Mouse (Mus musculus) gastrocnemius, postnatal 10 days (tissue): Measurements from ENCODE around the gene Dido1. TPM values are rescaled to one million over a fixed set of nuclear protein-coding genes. Genes with fewer than 3 reads are reported as not detected.
"Not testable (repeated sequence)": the region's sequence is repeated elsewhere in the genome, so short reads cannot be mapped to it uniquely, and the experiment has no call there.

Source experiments
- DNase-seq: peaks from one replicate; pipeline ENCODE4 v3.0.0; 2021; ENCODE audit warnings: mixed read lengths
- total RNA-seq, 2 experiments: library from RNA; stranded (reverse); gene quantifications; 2 replicates each; pipeline ENCODE4 v1.2.3; 2021

Dido1 gene
- total RNA-seq, 2 experiments from 2014 or later = 21.4 to 32.2 TPM

- peak; percentile 27 for DNase-seq
These were observed 15.0 kb upstream of the Dido1 start, which contains the start of gene Slc17a9 for GRCm38 (mm10) chr2:180724585-180725413. Gene Slc17a9 (plus strand): TSS chr2:180725263.

- no peak for DNase-seq
These were observed 14.1 kb upstream of the Dido1 start for GRCm38 (mm10) chr2:180723865-180724264.

GRCm38 (mm10) chr2:180722748-180723147, 12.9 kb upstream of the Dido1 start:
- DNase-seq = not testable (repeated sequence)

- no peak for DNase-seq
These were observed 2.4 kb upstream of the Dido1 start for GRCm38 (mm10) chr2:180712037-180712689.

- DNase-seq = no peak
These were observed 1.7 kb upstream of the Dido1 start for GRCm38 (mm10) chr2:180711527-180711926.

- no peak for DNase-seq
These were observed 717 bp upstream of the Dido1 start for GRCm38 (mm10) chr2:180710276-180711155.

DNA sequence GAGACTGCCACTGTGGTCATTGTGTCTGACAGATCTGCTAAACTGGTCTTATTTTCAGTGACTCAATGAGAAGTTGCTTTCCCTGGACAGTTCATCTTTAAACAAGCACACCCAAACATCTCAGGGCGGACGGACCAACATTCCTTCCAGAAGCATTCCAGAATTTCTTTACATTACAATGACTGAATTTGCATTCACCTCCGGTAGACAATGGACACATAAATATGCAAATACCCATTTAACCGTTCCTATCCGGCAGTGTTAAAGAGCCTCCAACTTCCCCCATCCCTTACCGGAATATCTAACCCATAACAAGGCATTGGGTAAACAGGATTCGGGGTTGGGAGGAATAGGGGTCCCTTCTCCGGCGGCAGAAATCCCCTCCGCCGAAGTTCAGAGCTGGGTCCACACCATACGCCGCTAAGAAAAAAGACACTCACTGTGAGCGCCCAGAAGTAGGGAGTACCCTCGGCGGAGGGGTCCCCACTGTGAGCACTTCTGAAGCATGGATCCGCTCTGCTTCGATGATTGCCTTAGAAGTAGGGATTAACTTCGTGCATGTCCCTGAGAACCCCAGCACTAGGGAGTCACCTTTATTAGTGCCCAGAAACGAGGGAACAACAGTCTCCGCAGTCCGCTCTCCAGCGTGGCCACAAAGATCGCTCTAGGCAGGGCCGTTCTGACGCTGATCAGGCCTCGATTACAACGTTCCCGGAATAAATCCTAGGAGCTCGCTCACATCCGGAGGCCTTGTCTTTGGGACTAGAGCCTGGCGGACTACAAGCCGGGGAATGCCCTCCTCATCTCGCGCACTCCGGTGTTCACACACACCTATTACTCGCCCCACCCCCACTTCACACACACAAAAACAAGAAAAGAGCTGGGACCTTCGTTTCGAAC, 526 bp downstream of the Dido1 start:
- no peak for DNase-seq

DNA sequence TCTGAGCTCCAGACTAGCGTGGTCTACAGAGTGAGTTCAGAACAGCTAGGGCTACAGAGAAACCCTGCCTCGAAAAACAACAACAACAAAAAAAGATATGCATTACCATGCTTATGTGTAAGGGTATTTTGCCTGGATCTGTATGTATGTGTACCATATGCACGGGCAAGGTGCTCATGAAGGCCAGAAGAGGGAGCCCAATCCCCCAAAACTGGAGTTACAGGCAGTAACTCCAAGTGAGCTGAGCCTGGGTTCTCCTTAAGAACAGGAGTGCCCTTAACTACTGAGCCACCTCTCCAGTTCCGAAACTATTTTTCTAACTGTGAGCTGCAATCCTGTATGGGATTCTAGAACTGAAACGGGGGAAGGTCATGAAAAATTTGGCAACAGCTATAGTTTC, 3.8 kb downstream of the Dido1 start:
- DNase-seq = no peak

DNA sequence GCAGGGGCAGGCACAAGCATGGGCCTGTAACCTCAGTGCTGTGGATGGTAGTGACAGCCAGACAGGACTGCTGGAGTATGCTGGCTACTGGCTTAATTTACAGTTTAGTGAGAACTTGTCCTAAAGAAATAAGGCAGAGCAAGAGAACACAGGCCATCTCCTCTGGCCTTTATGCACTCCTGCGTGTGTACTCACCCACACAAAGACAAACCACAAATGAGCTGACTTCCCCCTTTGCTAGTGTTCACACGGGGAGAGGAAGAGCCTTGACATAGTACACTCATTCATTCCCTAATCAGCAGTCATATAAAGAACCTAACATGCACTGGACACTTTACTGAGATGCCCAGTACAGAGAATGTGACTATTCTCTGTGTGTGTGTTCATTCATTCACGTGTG, 4.7 kb downstream of the Dido1 start:
- no peak for DNase-seq

DNA sequence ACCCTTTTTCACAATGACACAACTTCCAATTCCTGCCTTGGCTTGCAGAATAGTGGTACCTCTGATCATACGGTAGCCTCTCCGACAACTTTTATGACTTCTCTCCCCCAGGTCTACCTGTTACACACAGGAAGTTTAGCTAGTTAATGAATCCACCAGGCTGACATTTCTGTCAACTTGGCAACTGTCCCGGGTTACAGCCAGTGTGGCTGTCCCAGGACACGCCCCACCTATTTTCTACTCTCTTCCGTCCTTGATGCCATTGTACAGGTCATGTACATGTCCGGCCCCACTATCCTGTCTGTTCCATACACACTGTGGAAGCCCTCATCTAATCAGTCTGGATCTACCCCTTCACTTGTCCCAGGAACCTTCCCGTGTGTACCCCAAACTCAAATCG, 5.2 kb downstream of the Dido1 start:
- DNase-seq = no peak

- DNase-seq = no peak
These were observed 6.0 kb downstream of the Dido1 start for GRCm38 (mm10) chr2:180703645-180704359.

GRCm38 (mm10) chr2:180703175-180703574, 6.6 kb downstream of the Dido1 start:
- DNase-seq = no peak

DNA sequence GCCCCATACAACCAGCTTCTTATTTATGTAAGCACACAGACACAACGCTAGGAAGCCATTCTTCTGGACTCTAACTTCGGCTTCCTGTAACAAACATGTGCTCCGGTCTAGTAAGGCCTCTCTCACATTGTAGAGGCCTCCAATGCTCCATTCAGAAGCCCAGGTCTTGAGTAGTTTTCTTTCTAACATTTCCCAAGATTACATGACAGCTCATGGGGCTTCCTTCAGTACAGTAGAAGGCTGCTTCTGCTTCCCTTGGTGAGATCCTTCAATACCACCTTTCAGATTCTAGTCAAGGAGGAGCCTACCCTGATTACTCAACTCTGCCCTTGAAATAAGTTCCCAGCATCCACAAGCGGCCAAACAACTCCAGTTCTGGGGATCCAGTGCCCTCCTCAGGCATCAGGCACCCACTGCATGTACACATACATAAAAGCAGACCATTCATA, 7.1 kb downstream of the Dido1 start:
- no peak for DNase-seq

DNA sequence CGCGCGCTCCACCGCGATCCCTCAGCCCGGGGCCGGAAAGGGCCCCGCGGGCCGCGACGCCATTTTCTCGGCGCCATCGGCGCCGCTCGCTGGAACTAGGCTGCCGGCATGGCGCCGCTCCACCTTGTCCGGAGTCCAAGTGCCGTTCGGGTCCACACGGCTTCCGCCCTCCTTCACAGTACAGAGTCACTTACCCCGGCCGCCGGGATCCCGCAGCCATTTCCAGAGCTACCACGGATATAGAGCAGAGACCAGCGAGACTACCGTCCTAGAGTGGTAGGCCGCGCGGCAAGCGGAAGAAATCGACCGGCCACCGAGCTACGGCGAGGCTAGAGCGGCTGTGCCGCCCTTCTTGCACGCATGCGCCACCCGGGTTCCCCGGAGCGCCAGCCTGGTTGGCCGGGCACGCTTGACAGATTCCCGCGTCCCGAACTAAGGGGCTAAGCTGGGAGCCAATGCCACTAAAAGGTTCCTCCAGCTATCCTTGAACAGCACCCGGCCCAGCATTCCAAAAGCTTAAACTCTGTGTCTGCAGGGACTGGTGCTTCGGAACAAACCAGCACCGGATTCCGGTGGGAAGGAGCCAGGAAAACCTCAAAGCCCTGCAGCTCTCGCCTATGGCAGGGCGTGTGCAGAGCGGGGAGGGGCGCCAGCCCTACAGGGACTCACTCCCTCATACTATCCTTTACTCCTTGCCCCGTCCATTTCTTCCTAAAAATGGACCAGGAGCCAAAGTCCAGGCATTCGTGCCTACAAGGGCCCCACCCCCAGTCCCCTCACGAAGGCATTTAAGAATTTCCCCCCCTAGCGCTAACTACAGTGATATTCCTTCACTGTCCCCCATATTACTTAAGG, 7.8 kb downstream of the Dido1 start:
- DNase-seq = peak; percentile 94

GRCm38 (mm10) chr2:180701053-180701766, 8.6 kb downstream of the Dido1 start:
- no peak for DNase-seq

- no peak for DNase-seq
These were observed 9.3 kb downstream of the Dido1 start for GRCm38 (mm10) chr2:180700457-180700856.

DNA sequence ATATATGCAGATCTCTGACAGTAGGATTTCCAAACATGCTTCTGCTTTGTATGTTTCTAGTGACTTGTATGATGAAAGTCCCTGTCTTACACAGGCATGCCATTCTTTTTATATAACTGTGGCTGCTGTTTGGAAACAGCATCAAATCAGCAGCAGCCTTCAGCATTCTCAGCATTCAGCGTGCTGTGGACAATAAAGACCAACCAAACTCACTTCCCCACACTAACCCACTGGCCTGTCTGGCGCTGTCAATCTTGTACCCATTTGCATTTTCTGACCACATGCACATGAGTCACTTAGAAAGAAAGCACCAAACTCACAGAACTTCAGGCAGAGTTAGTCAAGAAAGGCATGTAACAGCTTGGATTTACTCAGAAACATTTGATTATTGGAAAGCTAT, 14.6 kb downstream of the Dido1 start:
- no peak for DNase-seq

DNA sequence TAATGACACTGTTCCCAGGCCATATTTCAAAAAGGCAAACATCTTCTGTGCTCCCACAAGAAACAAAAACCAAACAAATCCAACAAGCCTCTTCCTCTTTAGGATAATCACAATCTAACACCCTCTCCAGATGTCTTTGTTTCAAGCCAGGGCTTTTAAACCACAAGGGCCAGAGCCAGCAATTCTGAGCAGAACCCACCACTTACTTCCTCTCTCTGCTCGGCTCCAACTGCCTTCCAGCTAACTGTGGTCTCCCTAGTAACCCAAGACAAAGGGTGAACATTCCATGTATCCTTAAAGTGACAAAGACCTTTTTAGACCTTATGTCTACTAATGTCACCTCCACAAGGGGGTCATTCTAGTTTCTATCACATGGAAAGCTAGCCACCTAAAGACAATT, 17.2 kb downstream of the Dido1 start:
- DNase-seq = no peak

GRCm38 (mm10) chr2:180689841-180690240, 20.0 kb downstream of the Dido1 start:
- no peak for DNase-seq
